Mouse (Mus musculus): ENCODE measurements around the gene Plxna1.

Gene Plxna1

DNA sequence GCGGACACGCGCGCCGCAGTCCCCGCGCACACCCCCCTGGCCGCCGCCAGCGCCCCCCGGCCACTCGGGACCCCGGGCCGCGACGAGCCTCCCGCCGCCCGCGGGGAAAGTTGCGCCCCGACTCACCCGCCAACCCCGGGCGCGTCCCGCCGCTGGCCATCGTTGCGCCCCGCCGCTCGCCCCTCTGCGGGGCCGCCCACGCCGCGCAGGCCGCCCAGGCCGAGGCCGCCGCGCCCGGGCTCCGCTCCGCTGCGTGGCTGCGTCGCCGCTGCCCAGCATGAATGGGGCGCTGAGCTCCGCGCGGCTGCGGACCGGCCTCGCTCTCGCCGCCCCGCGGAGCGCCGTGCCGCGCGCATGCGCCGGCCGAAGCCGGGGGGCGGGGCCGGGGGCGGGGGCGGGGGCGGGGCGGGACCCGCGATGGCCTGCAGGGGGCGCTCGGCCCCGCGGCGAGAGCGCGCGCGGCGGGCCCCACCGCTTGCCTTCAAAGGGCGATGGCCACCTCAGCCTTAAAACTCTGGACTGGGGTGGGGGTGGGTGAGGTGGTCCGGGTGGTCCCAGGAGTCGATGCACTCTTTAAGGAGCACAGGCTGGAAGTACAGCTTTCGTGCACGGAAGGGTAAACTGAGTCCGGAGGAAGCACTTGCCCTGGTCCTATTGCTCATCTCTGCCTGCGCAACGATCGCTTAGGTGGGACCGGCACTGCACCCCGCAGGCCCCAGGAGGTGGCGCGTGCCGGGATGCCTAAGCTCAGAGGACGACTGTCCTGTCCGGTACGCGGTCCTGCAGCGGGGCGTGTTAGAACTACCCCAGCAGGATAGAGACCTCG, at the start of gene Plxna1:
Gene Plxna1 (minus strand): TSS at position 340 of the 826 bp plus-strand sequence.
- Histone ChIP-seq H3K4me3 (replicated peaks; ENCODE audit: low read length) (peak within 1 kb of the TSS; percentile 92), H3K36me3 (ENCODE audit: insufficient read depth, low read length) (peaks cover under 1% of the 10 kb centered on the region; the same call in 1 of the 2 replicates), H3K9me3 (ENCODE audit: low read length) (no peaks in the 10 kb centered on the region), H3K4me1 (replicated peaks; ENCODE audit: low read depth, low read length) (peaks cover 54% of the 10 kb centered on the region), H3K27me3 (ENCODE audit: insufficient read depth, low read length) (peaks cover 39% of the 10 kb centered on the region)
- no peak for TF ChIP-seq POU5F1 (IDR thresholded peaks at IDR 0.05; ENCODE audit: borderline replicate concordance, low read length)
- TF ChIP-seq CTCF (conservative IDR thresholded peaks at IDR 0.05; ENCODE audit: low read length) = no peak
- TF ChIP-seq NANOG (IDR thresholded peaks at IDR 0.05; ENCODE audit: borderline replicate concordance, low read length) = no peak

- H3K4me3 ChIP-seq (replicated peaks; ENCODE audit: low read length) = no peak overlapping the region
- H3K27me3 ChIP-seq (ENCODE audit: insufficient read depth, low read length) = no peaks in the 10 kb centered on the region
- TF ChIP-seq NANOG (IDR thresholded peaks at IDR 0.05; ENCODE audit: borderline replicate concordance, low read length) (no peak), CTCF (conservative IDR thresholded peaks at IDR 0.05; ENCODE audit: low read length) (no peak), POU5F1 (IDR thresholded peaks at IDR 0.05; ENCODE audit: borderline replicate concordance, low read length) (no peak)
- no peaks in the 10 kb centered on the region; the same call in 1 of the 2 replicates for H3K36me3 ChIP-seq (ENCODE audit: insufficient read depth, low read length)
- peaks cover 18% of the 10 kb centered on the region for H3K4me1 ChIP-seq (replicated peaks; ENCODE audit: low read depth, low read length)
- no peaks in the 10 kb centered on the region for H3K9me3 ChIP-seq (ENCODE audit: low read length)
Observed at GRCm38 (mm10) chr6:89409041-89409440, 46.6 kb upstream of the Plxna1 start.

GRCm38 (mm10) chr6:89408259-89408658, 45.8 kb upstream of the Plxna1 start:
- TF ChIP-seq NANOG (IDR thresholded peaks at IDR 0.05; ENCODE audit: borderline replicate concordance, low read length) (no peak), CTCF (conservative IDR thresholded peaks at IDR 0.05; ENCODE audit: low read length) (no peak), POU5F1 (IDR thresholded peaks at IDR 0.05; ENCODE audit: borderline replicate concordance, low read length) (no peak)
- no peaks in the 10 kb centered on the region for H3K27me3 ChIP-seq (ENCODE audit: insufficient read depth, low read length)
- no peaks in the 10 kb centered on the region for H3K9me3 ChIP-seq (ENCODE audit: low read length)
- H3K4me1 ChIP-seq (replicated peaks; ENCODE audit: low read depth, low read length) = peaks cover 14% of the 10 kb centered on the region
- no peaks in the 10 kb centered on the region for H3K36me3 ChIP-seq (ENCODE audit: insufficient read depth, low read length)
- no peak overlapping the region for H3K4me3 ChIP-seq (replicated peaks; ENCODE audit: low read length)

DNA sequence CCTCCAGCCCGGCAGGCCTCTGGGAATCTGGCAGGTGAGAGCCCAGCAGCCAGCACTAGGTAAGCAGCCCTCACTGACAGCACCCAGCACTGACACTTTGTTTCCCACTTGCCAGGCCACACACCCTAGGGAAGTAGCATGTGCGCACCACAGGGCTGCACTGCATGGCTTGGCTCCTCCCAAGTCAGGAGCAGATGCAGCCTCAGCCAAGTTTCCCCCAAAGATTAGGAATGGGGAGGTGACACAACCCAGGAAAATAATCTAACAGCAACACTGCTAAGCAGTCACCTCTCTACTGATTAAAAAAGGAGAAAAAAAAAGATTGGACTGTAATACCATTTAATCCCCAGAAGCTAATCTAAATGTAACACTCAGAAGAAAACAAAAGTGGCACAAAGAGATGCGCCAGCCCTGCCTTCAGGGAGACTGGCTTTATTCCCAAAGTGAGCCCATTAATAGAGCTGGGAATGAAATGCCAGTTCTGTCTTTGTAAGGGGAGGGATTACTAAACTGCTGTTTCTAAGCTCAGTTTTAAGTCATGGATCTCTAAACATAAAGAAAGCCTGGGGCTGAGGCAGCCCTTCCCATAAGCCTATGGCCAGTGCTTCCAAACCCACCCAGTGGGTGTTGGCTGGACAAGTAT, 44.9 kb upstream of the Plxna1 start:
- Histone ChIP-seq H3K36me3 (ENCODE audit: insufficient read depth, low read length) (no peaks in the 10 kb centered on the region), H3K27me3 (ENCODE audit: insufficient read depth, low read length) (no peaks in the 10 kb centered on the region), H3K4me3 (replicated peaks; ENCODE audit: low read length) (no peak overlapping the region), H3K9me3 (ENCODE audit: low read length) (no peaks in the 10 kb centered on the region), H3K4me1 (replicated peaks; ENCODE audit: low read depth, low read length) (peaks cover 14% of the 10 kb centered on the region)
- no peak for TF ChIP-seq POU5F1 (IDR thresholded peaks at IDR 0.05; ENCODE audit: borderline replicate concordance, low read length)
- TF ChIP-seq CTCF (conservative IDR thresholded peaks at IDR 0.05; ENCODE audit: low read length) = no peak
- no peak for TF ChIP-seq NANOG (IDR thresholded peaks at IDR 0.05; ENCODE audit: borderline replicate concordance, low read length)

DNA sequence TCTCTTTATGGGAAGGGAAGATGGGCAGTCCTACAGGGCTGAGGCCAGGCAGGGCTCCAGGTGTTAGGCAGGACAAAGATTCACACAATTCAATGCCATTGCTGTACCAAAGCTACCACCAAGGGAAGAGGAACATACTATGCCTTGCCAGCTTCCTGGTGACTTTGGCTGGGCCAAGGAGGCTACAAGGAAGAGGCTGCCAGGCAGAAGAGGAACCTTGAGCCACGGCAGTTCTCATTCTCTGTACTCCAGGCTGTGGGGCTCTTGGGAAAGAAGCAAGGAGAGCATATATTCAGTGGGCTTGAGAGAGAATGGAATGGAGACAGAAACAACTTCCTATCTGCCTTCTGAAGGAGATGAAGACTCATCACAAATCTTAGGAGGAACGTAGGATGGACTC, 42.5 kb upstream of the Plxna1 start:
- H3K9me3 ChIP-seq (ENCODE audit: low read length) = no peaks in the 10 kb centered on the region
- H3K36me3 ChIP-seq (ENCODE audit: insufficient read depth, low read length) = no peaks in the 10 kb centered on the region; the same call in 1 of the 2 replicates
- TF ChIP-seq CTCF (conservative IDR thresholded peaks at IDR 0.05; ENCODE audit: low read length) (no peak), POU5F1 (IDR thresholded peaks at IDR 0.05; ENCODE audit: borderline replicate concordance, low read length) (no peak), NANOG (IDR thresholded peaks at IDR 0.05; ENCODE audit: borderline replicate concordance, low read length) (no peak)
- peaks cover 4% of the 10 kb centered on the region for H3K4me1 ChIP-seq (replicated peaks; ENCODE audit: low read depth, low read length)
- no peaks in the 10 kb centered on the region for H3K27me3 ChIP-seq (ENCODE audit: insufficient read depth, low read length)
- H3K4me3 ChIP-seq (replicated peaks; ENCODE audit: low read length) = no peak overlapping the region

GRCm38 (mm10) chr6:89403257-89404225, 41.1 kb upstream of the Plxna1 start:
- TF ChIP-seq NANOG (IDR thresholded peaks at IDR 0.05; ENCODE audit: borderline replicate concordance, low read length) (no peak), POU5F1 (IDR thresholded peaks at IDR 0.05; ENCODE audit: borderline replicate concordance, low read length) (no peak), CTCF (conservative IDR thresholded peaks at IDR 0.05; ENCODE audit: low read length) (no peak)
- Histone ChIP-seq H3K36me3 (ENCODE audit: insufficient read depth, low read length) (no peaks in the 10 kb centered on the region; the same call in 1 of the 2 replicates), H3K4me1 (replicated peaks; ENCODE audit: low read depth, low read length) (no peaks in the 10 kb centered on the region), H3K4me3 (replicated peaks; ENCODE audit: low read length) (no peak overlapping the region), H3K27me3 (ENCODE audit: insufficient read depth, low read length) (no peaks in the 10 kb centered on the region), H3K9me3 (ENCODE audit: low read length) (no peaks in the 10 kb centered on the region)

- H3K4me1 ChIP-seq (replicated peaks; ENCODE audit: low read depth, low read length) = no peaks in the 10 kb centered on the region
- H3K27me3 ChIP-seq (ENCODE audit: insufficient read depth, low read length) = no peaks in the 10 kb centered on the region
- TF ChIP-seq CTCF (conservative IDR thresholded peaks at IDR 0.05; ENCODE audit: low read length) = no peak
- TF ChIP-seq NANOG (IDR thresholded peaks at IDR 0.05; ENCODE audit: borderline replicate concordance, low read length) = no peak
- TF ChIP-seq POU5F1 (IDR thresholded peaks at IDR 0.05; ENCODE audit: borderline replicate concordance, low read length) = no peak
- no peak overlapping the region for H3K4me3 ChIP-seq (replicated peaks; ENCODE audit: low read length)
- no peaks in the 10 kb centered on the region for H3K9me3 ChIP-seq (ENCODE audit: low read length)
- no peaks in the 10 kb centered on the region; the same call in 1 of the 2 replicates for H3K36me3 ChIP-seq (ENCODE audit: insufficient read depth, low read length)
Observed at GRCm38 (mm10) chr6:89402406-89402805, 40.0 kb upstream of the Plxna1 start.
